Mouse (Mus musculus) kidney, embryonic 16.5 days (tissue): ENCODE results near the gene Dock9. TPM values are rescaled to one million over a fixed set of nuclear protein-coding genes. Genes with fewer than 3 reads are reported as not detected.

Experiments used
- ATAC-seq: fragments of 200-750 bp; cut with Nextera tagmentation; 2 replicates; pipeline ENCODE4 v1.8.0; 2017; ENCODE audit warnings: moderate TSS enrichment; ENCODE audit not compliant: low FRiP score, low TSS enrichment
- H3K27ac ChIP-seq: fragments of 300-500 bp; sonication (generic); 2 replicates; pipeline ENCODE4 v1.5.1; 2014; ENCODE audit warnings: low read length
- H3K27me3 ChIP-seq: fragments of 300-500 bp; sonication (generic); 2 replicates; pipeline ENCODE4 v1.6.1; 2014; ENCODE audit warnings: low read length, control low read depth, mixed read lengths; ENCODE audit not compliant: insufficient read depth
- H3K36me3 ChIP-seq: fragments of 300-500 bp; sonication (generic); 2 replicates; pipeline ENCODE4 v1.6.1; 2014; ENCODE audit warnings: low read length, control low read depth, mixed read lengths; ENCODE audit not compliant: insufficient read depth
- H3K4me1 ChIP-seq: fragments of 300-500 bp; sonication (generic); 2 replicates; pipeline ENCODE4 v1.6.1; 2014; ENCODE audit warnings: low read length, control low read depth, mixed read lengths; ENCODE audit not compliant: insufficient read depth
- H3K4me2 ChIP-seq: fragments of 300-500 bp; sonication (generic); replicated peaks from 2 replicates; pipeline ENCODE4 v1.6.1; 2014; ENCODE audit warnings: low read depth, low read length
- H3K4me3 ChIP-seq: fragments of 300-500 bp; sonication (generic); 2 replicates; pipeline ENCODE4 v1.5.1; 2014; ENCODE audit warnings: mild to moderate bottlenecking, low read length
- H3K9ac ChIP-seq: fragments of 300-500 bp; sonication (generic); replicated peaks from 2 replicates; pipeline ENCODE4 v1.6.1; 2014; ENCODE audit warnings: low read length
- H3K9me3 ChIP-seq: fragments of 300-500 bp; sonication (generic); 2 replicates; pipeline ENCODE4 v1.6.1; 2016; ENCODE audit warnings: low read length, control low read depth
- WGBS: fragments of 180-500 bp; shearing (Covaris S2); extraction: QIAGEN DNeasy Blood & Tissue Kit; methylation state at CpG from one replicate; pipeline ENCODE4 v1.1.7; 2014; 5-methylcytosine and 5-hydroxymethylcytosine counted together
- polyA plus RNA-seq: library from polyadenylated mRNA; unstranded; fragments of >200 nt; fragmentation: Nextera tagmentation; extraction: Ambion mirVana; gene quantifications from 2 replicates; pipeline ENCODE4 v1.2.1, GENCODE M21; 2015

Dock9 gene
- polyA plus RNA-seq, 1 experiment from 2014 or later, result 13.0 TPM

GRCm38 (mm10) chr14:121614461-121615170 is 183.0 kb downstream of the Dock9 start:
- no peak overlapping the region for H3K27ac ChIP-seq
- 0 out of 2 replicates have a peak, but pooled peaks cover 1% of the 10 kb centered on the region for H3K36me3 ChIP-seq
- H3K4me3 ChIP-seq, result no peak overlapping the region
- H3K27me3 ChIP-seq, result no peaks in the 10 kb centered on the region
- no peak overlapping the region for H3K9ac ChIP-seq
- 82% methylated on average over 6 of the region's 6 CpGs for WGBS
- no peak for ATAC-seq
- no peak overlapping the region for H3K4me2 ChIP-seq
- no peaks in the 10 kb centered on the region for H3K9me3 ChIP-seq
- H3K4me1 ChIP-seq, result no peaks in the 10 kb centered on the region

DNA sequence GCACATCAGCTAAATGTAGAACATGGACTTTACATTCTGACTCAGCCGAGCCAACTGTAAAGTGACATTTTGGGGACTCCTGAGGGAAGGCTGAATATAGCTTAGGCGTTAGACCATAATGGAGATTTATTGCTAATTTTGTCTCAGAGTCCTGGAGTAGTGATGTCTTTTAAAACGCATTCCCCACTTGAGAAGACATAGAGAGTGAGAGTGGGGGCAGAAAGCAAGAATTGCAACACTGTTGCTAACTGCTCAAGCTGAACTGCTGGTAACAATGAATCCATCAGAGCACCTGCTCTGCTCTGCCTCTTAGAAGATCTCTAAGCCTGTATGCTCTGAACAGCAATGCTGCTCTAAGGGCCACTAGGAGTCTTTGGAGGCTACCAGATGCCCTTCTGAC is 184.1 kb downstream of the Dock9 start:
- no peak overlapping the region for H3K9ac ChIP-seq
- H3K4me1 ChIP-seq, result no peaks in the 10 kb centered on the region
- H3K27me3 ChIP-seq, result no peaks in the 10 kb centered on the region
- WGBS, result 50% methylated on average over 3 of the region's 3 CpGs
- ATAC-seq, result no peak
- H3K4me3 ChIP-seq, result no peak overlapping the region
- H3K9me3 ChIP-seq, result no peaks in the 10 kb centered on the region
- H3K36me3 ChIP-seq, result 0 out of 2 replicates have a peak, but pooled peaks cover 3% of the 10 kb centered on the region
- no peak overlapping the region for H3K27ac ChIP-seq
- H3K4me2 ChIP-seq, result no peak overlapping the region

- no peak for ATAC-seq
- Histone ChIP-seq H3K9me3 (no peaks in the 10 kb centered on the region), H3K9ac (no peak overlapping the region), H3K36me3 (0 out of 2 replicates have a peak, but pooled peaks cover 3% of the 10 kb centered on the region), H3K27ac (no peak overlapping the region), H3K4me2 (no peak overlapping the region), H3K4me3 (no peak overlapping the region), H3K4me1 (no peaks in the 10 kb centered on the region), H3K27me3 (no peaks in the 10 kb centered on the region)
- WGBS, result 86% methylated on average over 4 of the region's 4 CpGs
Observed at GRCm38 (mm10) chr14:121612926-121613325, 184.7 kb downstream of the Dock9 start.

DNA sequence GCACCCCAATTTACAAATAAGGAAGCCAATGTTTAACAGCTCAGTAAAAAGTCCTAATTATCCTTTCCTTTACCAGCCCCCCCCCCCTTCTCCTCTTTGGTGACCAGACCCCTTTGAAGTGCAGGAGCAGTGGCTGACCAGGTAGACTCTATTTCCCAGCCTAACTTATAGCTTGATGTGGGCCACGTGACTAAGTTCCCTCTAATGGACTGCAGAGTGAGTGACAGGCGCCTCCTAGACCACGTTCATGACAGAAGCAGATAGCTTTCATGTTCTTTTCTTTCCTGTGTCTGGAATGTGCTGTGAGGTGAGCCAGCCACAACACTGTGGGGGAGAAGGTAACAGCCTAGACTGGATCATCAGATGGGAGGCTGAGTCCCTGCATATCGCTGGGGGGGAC is 186.1 kb downstream of the Dock9 start:
- no peak for ATAC-seq
- H3K4me3 ChIP-seq, result no peak overlapping the region
- no peaks in the 10 kb centered on the region for H3K9me3 ChIP-seq
- WGBS, result 65% methylated on average over 4 of the region's 4 CpGs
- no peak overlapping the region for H3K9ac ChIP-seq
- H3K27me3 ChIP-seq, result no peaks in the 10 kb centered on the region
- no peak overlapping the region for H3K27ac ChIP-seq
- no peaks in the 10 kb centered on the region for H3K4me1 ChIP-seq
- H3K36me3 ChIP-seq, result 0 out of 2 replicates have a peak, but pooled peaks cover 7% of the 10 kb centered on the region
- H3K4me2 ChIP-seq, result no peak overlapping the region

DNA sequence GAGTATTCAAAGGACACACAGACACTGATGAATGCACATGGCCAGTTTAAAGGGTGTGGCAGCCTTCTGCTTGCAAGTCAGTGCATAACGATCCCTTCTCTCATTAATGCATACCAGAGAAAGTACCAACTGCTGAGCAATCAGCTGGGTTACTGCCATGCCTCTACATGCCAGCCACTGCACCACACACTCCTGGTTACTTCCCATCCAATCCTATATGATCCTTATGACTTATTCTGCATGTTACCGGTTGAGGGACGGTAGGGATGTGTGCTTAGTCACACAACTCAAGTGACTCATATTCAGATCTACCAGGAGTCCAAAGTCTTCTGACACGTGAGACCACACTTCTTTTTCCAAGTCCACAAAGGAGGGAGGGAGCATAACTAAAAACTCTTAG is 186.5 kb downstream of the Dock9 start:
- WGBS, result 83% methylated on average over 4 of the region's 4 CpGs
- H3K9ac ChIP-seq, result no peak overlapping the region
- no peak overlapping the region for H3K4me2 ChIP-seq
- no peak overlapping the region for H3K27ac ChIP-seq
- H3K4me1 ChIP-seq, result no peaks in the 10 kb centered on the region
- H3K9me3 ChIP-seq, result no peaks in the 10 kb centered on the region
- H3K4me3 ChIP-seq, result no peak overlapping the region
- no peaks in the 10 kb centered on the region for H3K27me3 ChIP-seq
- H3K36me3 ChIP-seq, result 0 out of 2 replicates have a peak, but pooled peaks cover 11% of the 10 kb centered on the region
- ATAC-seq, result no peak

- Histone ChIP-seq H3K4me3 (no peak overlapping the region), H3K27ac (no peak overlapping the region), H3K36me3 (peaks cover 19% of the 10 kb centered on the region; the same call in 1 of the 2 replicates), H3K9me3 (no peaks in the 10 kb centered on the region), H3K4me2 (no peak overlapping the region; the same call in 1 of the 2 replicates), H3K9ac (no peak overlapping the region), H3K4me1 (no peaks in the 10 kb centered on the region), H3K27me3 (no peaks in the 10 kb centered on the region)
- 18% methylated on average over 5 of the region's 5 CpGs for WGBS
- peak; percentile 49; the same call in 1 of the 2 replicates for ATAC-seq
Observed at GRCm38 (mm10) chr14:121608522-121608921, 189.1 kb downstream of the Dock9 start.

GRCm38 (mm10) chr14:121606433-121606832 is 191.2 kb downstream of the Dock9 start:
- no peak for ATAC-seq
- H3K27ac ChIP-seq, result no peak overlapping the region
- peaks cover 19% of the 10 kb centered on the region; the same call in 1 of the 2 replicates for H3K36me3 ChIP-seq
- H3K27me3 ChIP-seq, result no peaks in the 10 kb centered on the region
- no peak overlapping the region for H3K4me3 ChIP-seq
- no peaks in the 10 kb centered on the region for H3K9me3 ChIP-seq
- H3K9ac ChIP-seq, result no peak overlapping the region
- WGBS, result 80% methylated on average over 7 of the region's 7 CpGs
- no peak overlapping the region for H3K4me2 ChIP-seq
- H3K4me1 ChIP-seq, result no peaks in the 10 kb centered on the region

DNA sequence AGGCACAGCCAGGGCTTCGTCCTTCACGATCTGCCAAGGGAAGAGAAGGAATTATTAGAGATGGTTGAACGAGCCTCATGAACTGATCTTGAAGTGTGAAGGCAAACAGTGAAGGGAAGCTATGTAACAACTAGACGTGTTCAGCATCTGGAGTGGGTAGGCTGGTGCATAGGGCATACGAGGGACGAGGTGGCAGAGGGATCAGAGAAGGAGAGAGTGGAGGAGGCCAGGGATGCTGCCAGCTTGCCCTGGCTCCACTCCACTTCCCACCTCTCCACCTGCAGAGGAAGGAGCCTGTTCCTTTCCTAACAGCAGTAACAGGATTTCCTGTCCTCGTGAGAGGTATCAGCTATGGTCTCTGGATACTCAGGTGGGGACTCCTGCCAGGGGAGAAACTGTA is 192.4 kb downstream of the Dock9 start:
- H3K36me3 ChIP-seq, result peaks cover 19% of the 10 kb centered on the region; the same call in 1 of the 2 replicates
- no peak overlapping the region for H3K4me2 ChIP-seq
- H3K27ac ChIP-seq, result no peak overlapping the region
- no peak for ATAC-seq
- H3K9me3 ChIP-seq, result no peaks in the 10 kb centered on the region
- 75% methylated on average over 7 of the region's 7 CpGs for WGBS
- no peak overlapping the region for H3K4me3 ChIP-seq
- no peak overlapping the region for H3K9ac ChIP-seq
- no peaks in the 10 kb centered on the region for H3K4me1 ChIP-seq
- H3K27me3 ChIP-seq, result no peaks in the 10 kb centered on the region

- H3K9me3 ChIP-seq, result no peaks in the 10 kb centered on the region
- 77% methylated on average over 4 of the region's 4 CpGs for WGBS
- H3K4me3 ChIP-seq, result no peak overlapping the region
- no peak overlapping the region for H3K27ac ChIP-seq
- no peaks in the 10 kb centered on the region for H3K4me1 ChIP-seq
- H3K27me3 ChIP-seq, result no peaks in the 10 kb centered on the region
- no peak overlapping the region for H3K4me2 ChIP-seq
- ATAC-seq, result no peak
- H3K9ac ChIP-seq, result no peak overlapping the region
- peaks cover 17% of the 10 kb centered on the region; the same call in 1 of the 2 replicates for H3K36me3 ChIP-seq
Observed at GRCm38 (mm10) chr14:121604565-121604964, 193.1 kb downstream of the Dock9 start.

- Histone ChIP-seq H3K4me3 (no peak overlapping the region), H3K27me3 (no peaks in the 10 kb centered on the region), H3K27ac (no peak overlapping the region), H3K36me3 (peaks cover 16% of the 10 kb centered on the region; the same call in 1 of the 2 replicates), H3K4me2 (no peak overlapping the region), H3K9ac (no peak overlapping the region), H3K4me1 (no peaks in the 10 kb centered on the region), H3K9me3 (no peaks in the 10 kb centered on the region)
- 87% methylated on average over 6 of the region's 6 CpGs for WGBS
- no peak for ATAC-seq
Observed at GRCm38 (mm10) chr14:121602610-121603009, 195.0 kb downstream of the Dock9 start.
